Mouse (Mus musculus) A20 (cell line): ENCODE measurements around the gene Myo18a.

Experiments used
- DNase-seq: peaks from one replicate; pipeline ENCODE4 v3.0.0-alpha.2; 2011; ENCODE audit warnings: low read depth, low spot score

Gene Myo18a

GRCm38 (mm10) chr11:77771879-77772713, 9.1 kb downstream of the Myo18a start:
- DNase-seq, result no peak

DNA sequence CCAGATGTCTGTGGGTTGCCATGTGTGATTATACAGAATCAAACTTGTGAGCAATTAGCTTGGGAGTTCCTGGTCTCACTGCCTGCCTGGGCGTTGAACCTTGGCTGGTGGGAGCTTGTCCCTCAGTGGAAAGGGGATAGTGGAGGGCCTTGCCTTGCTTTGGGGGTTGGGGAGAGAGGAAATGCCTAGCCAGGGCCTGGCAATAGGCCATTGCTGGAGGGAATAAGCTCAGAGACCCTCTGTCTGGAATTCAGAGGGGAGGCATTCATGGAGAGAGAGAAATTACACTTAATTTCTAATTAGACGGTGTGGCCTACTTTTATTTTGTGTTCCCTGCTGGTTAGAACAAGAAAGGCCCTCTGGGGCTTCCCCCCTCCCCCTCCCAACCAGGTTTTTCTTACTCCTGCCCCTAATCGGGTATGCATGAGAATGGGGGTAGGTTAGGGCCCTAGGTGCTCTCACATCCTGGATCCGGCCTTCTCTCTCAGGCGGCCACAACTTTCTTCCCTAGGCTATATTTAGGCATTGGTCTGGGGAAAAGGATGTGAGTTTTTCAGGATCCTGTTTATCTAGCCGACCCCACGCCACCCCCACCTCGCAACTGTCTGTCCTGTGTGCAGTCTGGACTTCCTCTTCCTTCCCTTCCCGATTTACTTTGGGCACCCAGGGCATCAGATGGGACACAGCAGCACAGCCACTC, 12.8 kb downstream of the Myo18a start:
- no peak for DNase-seq

- no peak for DNase-seq
Measured at GRCm38 (mm10) chr11:77777436-77777835, 14.4 kb downstream of the Myo18a start.

- DNase-seq, result no peak
Measured at GRCm38 (mm10) chr11:77777937-77778336, 14.9 kb downstream of the Myo18a start.

- no peak for DNase-seq
Measured at GRCm38 (mm10) chr11:77779240-77779639, 16.2 kb downstream of the Myo18a start.

- no peak for DNase-seq
Measured at GRCm38 (mm10) chr11:77781088-77781487, 18.0 kb downstream of the Myo18a start.

DNA sequence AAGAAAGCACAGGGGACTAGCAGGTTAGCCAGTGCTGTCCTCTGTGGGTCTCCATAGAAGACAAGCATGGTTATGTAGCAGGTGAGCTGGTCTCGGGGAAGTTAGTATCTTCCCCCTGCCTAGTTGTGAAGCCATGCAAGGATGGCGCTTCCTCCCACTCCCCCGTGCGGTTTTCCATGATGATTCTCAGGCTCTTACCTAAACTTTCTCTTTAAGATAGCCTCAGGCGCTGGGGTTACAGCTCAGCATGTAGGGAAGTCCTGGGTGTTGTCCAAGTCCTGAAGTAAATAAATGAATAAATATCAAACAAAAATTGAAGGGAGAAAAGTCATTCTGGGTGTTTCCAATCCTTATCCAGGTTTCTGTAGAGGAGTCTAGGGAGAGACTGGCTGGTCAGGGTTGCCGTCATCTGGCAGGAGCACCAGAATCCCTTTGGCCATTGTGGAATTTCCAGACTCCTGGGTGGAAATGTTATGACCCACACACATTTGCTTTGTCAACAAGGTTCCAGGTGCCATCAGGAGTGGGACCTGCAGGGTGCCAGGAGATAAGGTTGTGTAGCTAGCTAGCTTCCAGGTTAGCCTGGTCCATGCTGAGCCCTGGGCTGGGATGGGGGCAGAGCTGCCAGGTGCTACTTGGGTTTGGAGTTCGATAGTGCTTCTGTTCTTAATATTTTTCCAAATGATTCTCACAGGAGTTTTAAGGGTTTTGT, 19.2 kb downstream of the Myo18a start:
- DNase-seq, result no peak

- no peak for DNase-seq
Measured at GRCm38 (mm10) chr11:77783211-77783746, 20.2 kb downstream of the Myo18a start.

DNA sequence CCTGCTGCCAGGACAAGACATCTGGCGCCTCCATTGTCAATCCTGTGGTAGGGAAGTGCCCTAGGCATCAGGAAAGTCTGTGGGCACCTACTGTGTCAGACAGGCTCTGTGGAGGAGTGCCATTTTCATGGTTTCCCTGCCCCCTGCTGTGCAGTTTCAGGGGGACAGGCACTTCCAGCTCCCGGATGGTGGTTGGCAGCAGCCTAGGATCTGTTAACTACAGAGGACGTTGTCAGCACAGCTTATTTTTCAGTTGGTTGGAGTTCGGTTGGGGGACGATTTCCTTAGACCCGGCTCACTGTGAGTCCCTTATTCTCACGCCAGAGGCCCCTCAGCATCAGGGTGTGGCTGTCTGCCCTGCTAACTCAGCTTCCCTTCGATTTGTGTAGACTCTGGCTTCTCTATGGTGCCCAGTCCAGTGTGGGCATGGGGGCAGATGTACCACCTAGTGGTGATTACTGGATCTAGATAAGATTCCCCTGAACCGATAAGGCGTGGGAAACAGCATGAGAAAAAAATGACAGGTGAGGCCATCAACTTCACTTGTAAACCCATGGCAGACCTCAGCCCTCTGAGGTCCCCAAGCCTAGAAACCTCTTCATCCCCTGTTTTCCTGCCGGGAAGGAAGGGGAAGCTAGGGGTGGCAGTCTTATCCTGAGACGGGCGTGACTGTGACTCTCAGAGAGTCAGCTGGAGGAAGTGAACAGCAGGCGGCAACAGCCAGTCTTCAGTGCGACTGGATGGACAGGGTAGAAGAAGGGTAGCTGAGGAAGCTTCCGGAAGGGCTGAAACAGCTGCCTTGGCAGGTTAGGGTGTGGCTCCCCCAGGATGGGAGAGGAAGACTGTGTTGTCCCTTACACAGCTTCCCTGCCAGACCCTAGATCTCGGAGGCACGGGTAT, 21.0 kb downstream of the Myo18a start:
- peak; percentile 26 for DNase-seq

DNA sequence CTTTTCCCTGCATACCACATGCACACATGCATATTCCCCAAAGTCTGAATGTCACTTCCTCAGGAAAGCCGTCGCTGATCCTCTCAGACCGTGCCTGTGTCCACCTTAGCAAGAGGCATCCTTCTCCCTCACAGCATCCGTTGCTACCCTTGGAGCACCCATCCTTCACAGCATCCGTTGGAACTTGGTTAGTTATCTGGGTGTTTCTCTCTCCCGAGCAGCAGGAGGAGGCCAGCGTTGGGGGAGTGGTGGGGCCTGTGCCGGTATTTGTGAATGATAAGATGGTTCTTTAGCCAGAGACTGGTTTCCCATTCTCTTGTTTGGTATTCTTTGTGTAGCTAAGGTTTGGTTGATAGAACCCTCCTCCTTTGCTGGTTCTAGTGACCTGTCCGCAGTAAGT, 21.8 kb downstream of the Myo18a start:
- DNase-seq, result no peak

- no peak for DNase-seq
Measured at GRCm38 (mm10) chr11:77785396-77785767, 22.3 kb downstream of the Myo18a start.

DNA sequence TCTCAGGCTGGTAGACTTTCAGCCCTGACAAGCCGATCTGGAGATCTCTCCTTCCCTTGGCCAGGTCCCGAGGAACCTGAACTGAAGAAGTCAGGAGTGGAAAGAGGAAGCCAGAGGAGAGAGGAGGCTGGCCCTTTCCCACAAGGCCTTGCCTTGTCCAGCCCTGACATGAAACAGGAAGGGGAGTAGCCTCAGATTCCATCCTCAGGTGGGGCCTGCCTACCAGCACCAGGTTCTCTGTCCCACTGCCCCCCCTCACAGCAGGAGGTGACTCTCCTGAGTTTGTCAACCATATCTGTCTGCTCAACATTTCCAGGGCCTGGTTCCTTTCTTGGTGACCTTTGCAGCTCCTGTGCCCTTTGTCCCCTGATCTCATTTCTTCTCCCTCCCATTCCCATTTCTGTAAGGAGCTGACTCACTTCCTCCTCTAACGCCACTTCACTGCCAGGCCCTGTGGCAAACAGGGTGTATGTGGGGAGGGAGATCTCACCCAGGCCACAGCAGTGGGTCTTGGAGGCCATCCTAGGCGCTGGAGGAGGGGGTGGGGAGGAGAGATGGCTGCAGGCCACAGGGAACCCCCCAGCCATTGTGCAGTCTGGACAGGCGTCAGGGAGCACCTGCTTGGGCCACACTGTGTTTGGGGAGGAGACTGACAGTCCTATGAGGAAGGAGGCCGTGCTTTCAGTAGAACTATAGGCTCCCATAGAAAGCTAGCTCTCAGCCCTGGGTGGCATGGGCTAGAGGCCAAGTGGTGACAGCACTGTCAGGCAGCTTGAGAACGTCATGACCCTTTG, 22.9 kb downstream of the Myo18a start:
- peak; percentile 28 for DNase-seq

DNA sequence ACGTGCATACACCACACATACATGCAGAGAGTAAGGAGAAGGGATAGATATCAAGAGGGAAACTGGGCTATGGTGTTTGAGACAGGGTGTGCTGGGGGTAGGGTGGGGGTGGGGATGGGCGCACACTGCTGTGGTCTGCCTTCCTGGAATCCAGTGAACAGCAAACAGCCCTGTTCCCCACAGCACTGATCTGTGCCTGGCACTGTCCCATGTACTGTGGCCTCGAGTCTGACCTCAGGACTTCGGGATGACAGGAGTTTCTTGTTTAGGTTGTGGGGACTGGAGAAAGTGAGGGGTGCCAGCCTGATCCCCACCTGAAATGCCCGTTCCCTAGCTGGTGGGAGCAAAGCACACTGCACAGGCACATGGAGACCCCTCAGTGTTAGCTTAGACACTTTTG, 24.7 kb downstream of the Myo18a start, which contains the start of gene Gm10277:
Gene Gm10277, minus strand, starts transcription at position 41 of the 400 bp plus-strand sequence.
- no peak for DNase-seq

- DNase-seq, result no peak
Measured at GRCm38 (mm10) chr11:77789512-77789911, 26.5 kb downstream of the Myo18a start.

- DNase-seq, result no peak
Measured at GRCm38 (mm10) chr11:77790286-77790685, 27.2 kb downstream of the Myo18a start.

GRCm38 (mm10) chr11:77791241-77791727, 28.2 kb downstream of the Myo18a start:
- no peak for DNase-seq

DNA sequence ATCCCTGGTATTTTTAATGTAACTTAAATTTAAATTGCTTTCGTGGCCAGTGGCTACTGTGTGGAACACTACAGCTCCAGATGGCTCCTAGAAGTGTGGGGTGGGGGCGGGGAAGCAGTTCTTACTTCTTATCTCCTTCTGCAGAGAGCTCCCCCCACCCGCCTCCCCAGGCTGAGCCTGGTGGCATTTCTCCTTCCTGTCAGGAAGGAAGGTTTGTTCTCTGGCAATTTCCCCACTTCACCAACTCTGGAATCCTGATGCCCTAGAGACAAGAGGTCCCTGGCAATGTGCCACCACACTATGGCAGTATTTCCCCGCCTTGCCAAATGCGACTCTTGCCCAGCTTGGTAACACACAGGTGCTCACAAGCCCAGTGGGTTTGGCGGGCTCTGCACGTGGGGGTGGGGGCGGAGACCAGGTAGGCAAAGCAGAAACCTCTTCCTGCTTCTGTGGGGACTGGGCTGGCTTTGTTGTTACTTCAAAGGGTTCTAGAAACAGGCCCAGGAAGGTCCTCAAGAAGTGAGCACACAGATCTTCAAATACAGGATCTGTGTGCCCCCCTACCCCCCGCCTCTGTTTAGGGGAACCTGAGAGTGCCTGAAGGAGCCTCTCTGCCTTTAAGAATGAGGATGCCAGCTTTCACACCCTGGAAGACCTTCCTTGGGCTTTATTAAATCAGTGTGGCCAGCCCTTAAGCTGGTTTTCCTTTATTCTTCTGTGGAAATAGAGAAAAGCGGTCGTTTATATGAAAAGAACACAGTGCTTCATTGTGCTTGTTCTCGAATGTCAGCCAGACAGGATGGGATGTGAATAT, 28.9 kb downstream of the Myo18a start:
- peak; percentile 91 for DNase-seq

- peak; percentile 53 for DNase-seq
Measured at GRCm38 (mm10) chr11:77792566-77792909, 29.5 kb downstream of the Myo18a start.

GRCm38 (mm10) chr11:77793238-77793930, 30.3 kb downstream of the Myo18a start:
- peak; percentile 98 for DNase-seq
